Mouse (Mus musculus) neural tube, embryonic 13.5 days (tissue): ENCODE data around the gene Fabp2. TPM values are rescaled to one million over a fixed set of nuclear protein-coding genes. Genes with fewer than 3 reads are reported as not detected.

Experiments
- ATAC-seq: fragments of 200-750 bp; cut with Nextera tagmentation; 2 replicates; pipeline ENCODE4 v1.8.0; 2017; ENCODE audit warnings: low read depth, mild to moderate bottlenecking, moderate TSS enrichment, moderate library complexity
- H3K27ac ChIP-seq: fragments of 300-500 bp; sonication (generic); replicated peaks from 2 replicates; pipeline ENCODE4 v1.5.1; 2015; ENCODE audit warnings: moderate library complexity, mild to moderate bottlenecking, inconsistent platforms
- H3K27me3 ChIP-seq: fragments of 300-500 bp; sonication (generic); 2 replicates; pipeline ENCODE4 v1.6.1; 2015; ENCODE audit warnings: mild to moderate bottlenecking, inconsistent platforms
- H3K36me3 ChIP-seq: fragments of 300-500 bp; sonication (generic); 2 replicates; pipeline ENCODE4 v1.6.1; 2015; ENCODE audit warnings: mild to moderate bottlenecking, inconsistent platforms
- H3K4me1 ChIP-seq: fragments of 300-500 bp; sonication (generic); replicated peaks from 2 replicates; pipeline ENCODE4 v1.6.1; 2015; ENCODE audit warnings: inconsistent platforms
- H3K4me2 ChIP-seq: fragments of 300-500 bp; sonication (generic); 2 replicates; pipeline ENCODE4 v1.6.1; 2015; ENCODE audit warnings: inconsistent platforms, mild to moderate bottlenecking, moderate library complexity
- H3K4me3 ChIP-seq: fragments of 300-500 bp; sonication (generic); 2 replicates; pipeline ENCODE4 v1.5.1; 2015; ENCODE audit warnings: mild to moderate bottlenecking, inconsistent platforms
- H3K9ac ChIP-seq: fragments of 300-500 bp; sonication (generic); 2 replicates; pipeline ENCODE4 v1.6.1; 2015; ENCODE audit warnings: moderate library complexity, mild to moderate bottlenecking, inconsistent platforms
- H3K9me3 ChIP-seq: fragments of 300-500 bp; sonication (generic); 2 replicates; pipeline ENCODE4 v1.6.1; 2016; ENCODE audit warnings: inconsistent platforms
- WGBS: fragments of 180-500 bp; shearing (Covaris S2); methylation state at CpG from one replicate; pipeline ENCODE4 v1.1.7; 2015; 5-methylcytosine and 5-hydroxymethylcytosine counted together
- polyA plus RNA-seq: library from polyadenylated mRNA; unstranded; fragments of >200 nt; fragmentation: Nextera tagmentation; extraction: Ambion mirVana; gene quantifications from 2 replicates; pipeline ENCODE4 v1.2.1, GENCODE M21; 2015

Gene Fabp2
- polyA plus RNA-seq, 1 experiment from 2014 or later = not detected

DNA sequence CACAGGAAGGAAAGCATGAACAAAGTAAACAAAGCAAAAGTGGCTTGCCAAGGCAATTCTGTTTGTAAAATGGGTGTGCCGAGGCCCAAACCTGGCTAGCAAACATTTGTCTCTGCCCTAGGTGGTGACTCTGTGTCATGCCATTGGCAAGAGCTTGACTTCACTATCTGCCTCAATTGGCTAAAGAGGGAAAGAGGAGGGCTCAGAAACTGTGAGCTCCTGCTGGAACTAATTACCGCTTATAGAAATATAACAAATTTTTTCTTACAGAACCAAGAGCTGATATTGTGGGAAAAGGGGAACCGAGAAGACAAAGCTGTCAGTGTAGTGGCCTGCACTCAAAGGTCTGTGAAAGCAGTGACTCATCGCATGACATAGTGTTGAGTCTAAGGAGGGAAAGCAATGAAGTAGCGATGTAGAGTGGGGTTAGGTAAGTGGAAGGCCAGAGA, 6.5 kb upstream of the Fabp2 start:
- H3K4me2 ChIP-seq = no peak overlapping the region
- no peaks in the 10 kb centered on the region for H3K9me3 ChIP-seq
- no peak overlapping the region for H3K9ac ChIP-seq
- 87% methylated on average over 5 of the region's 5 CpGs for WGBS
- no peak for ATAC-seq
- no peaks in the 10 kb centered on the region for H3K4me1 ChIP-seq
- no peaks in the 10 kb centered on the region for H3K36me3 ChIP-seq
- H3K27ac ChIP-seq = no peak overlapping the region
- H3K27me3 ChIP-seq = no peaks in the 10 kb centered on the region
- H3K4me3 ChIP-seq = no peak overlapping the region

DNA sequence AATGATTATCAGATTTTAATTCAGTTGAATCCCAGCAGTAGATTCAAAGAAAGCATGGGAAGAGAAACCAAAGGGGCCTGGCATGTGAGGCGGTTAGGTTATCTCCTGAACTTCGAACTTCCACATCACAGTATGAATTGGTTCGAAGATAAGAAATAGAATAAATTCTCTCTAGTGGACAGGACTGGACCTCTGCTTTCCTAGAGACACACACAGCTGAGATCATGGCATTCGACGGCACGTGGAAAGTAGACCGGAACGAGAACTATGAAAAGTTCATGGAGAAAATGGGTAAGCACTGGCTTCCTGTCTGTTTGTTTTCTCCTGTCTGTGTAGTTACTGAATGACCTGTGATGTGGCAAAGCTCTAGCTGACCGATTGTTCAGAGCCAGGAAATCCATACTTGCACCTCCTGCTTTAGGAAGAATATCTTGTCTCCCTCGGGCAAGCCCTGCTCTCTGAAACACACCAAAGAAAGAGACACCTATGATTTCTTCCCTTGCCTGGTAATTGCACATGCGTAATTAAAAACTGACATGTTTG, 388 bp downstream of the Fabp2 start:
- WGBS = 91% methylated on average over 11 of the region's 11 CpGs

DNA sequence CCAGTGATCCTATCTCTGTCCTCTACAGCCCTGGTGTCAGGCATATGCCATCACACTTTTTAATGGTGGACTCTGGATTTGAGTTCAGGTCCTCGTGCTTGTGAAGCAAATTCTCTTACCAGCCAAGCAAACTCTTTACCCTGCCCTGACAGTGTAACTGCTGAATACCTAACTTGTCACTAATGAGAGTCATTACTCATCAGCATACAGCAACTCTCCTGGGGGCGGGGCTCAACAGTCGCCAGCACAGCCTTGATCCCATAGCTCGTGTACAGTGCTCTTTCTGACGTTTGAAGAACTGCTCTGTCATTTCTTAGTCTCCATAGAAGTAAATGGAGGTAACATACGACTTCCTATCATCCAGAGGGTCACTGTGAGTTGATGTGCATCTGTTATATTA, 3.4 kb downstream of the Fabp2 start:
- H3K4me3 ChIP-seq = no peak overlapping the region
- H3K36me3 ChIP-seq = no peaks in the 10 kb centered on the region
- no peaks in the 10 kb centered on the region for H3K9me3 ChIP-seq
- 57% methylated on average over 6 of the region's 6 CpGs for WGBS
- no peaks in the 10 kb centered on the region for H3K27me3 ChIP-seq
- H3K4me1 ChIP-seq = no peaks in the 10 kb centered on the region
- no peak overlapping the region for H3K9ac ChIP-seq
- ATAC-seq = no peak
- H3K27ac ChIP-seq = no peak overlapping the region
- no peak overlapping the region for H3K4me2 ChIP-seq

More for the DNA sequence above, 388 bp downstream of the Fabp2 start:
- ATAC-seq = no peak
- no peak overlapping the region for H3K4me2 ChIP-seq
- no peaks in the 10 kb centered on the region for H3K9me3 ChIP-seq
- H3K9ac ChIP-seq = no peak overlapping the region
- H3K4me1 ChIP-seq = no peaks in the 10 kb centered on the region
- no peaks in the 10 kb centered on the region for H3K27me3 ChIP-seq
- H3K36me3 ChIP-seq = no peaks in the 10 kb centered on the region
- H3K4me3 ChIP-seq = no peak overlapping the region
- H3K27ac ChIP-seq = no peak overlapping the region

DNA sequence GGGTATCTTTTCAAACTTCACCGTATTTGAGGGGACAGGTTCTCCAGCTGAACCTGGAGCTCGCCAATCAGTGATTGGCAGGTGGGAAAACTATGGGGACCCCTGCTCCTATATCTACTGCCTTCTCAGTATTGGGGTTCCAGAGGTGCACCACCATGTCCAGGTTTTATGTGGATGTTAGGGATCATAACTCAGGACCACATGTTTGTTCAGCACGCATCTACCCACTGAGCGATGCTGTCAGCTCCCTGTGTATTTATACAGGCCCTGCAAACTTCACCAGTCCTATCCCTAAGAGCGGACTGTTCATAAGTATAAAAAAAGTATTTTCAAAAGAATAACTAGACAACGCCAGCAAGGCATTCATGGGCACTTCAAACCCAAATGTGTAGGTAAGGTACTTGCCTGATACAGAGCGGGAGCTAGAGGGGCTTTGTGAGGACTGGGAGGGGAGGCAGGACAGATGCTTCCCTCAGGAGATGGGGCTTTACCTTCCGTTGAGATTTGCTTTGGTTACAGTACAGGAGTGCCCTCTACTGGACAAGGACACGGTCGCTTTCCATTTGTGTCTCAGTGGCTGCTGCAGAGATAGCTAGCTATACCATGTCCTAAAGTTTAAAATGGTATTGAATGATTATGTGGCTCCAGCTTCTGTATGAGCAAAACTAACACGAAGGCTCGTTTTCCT, 9.0 kb downstream of the Fabp2 start:
- Histone ChIP-seq H3K9ac (no peak overlapping the region), H3K4me3 (no peak overlapping the region), H3K27me3 (no peaks in the 10 kb centered on the region), H3K27ac (no peak overlapping the region), H3K36me3 (no peaks in the 10 kb centered on the region), H3K9me3 (no peaks in the 10 kb centered on the region), H3K4me2 (no peak overlapping the region), H3K4me1 (no peaks in the 10 kb centered on the region)
- WGBS = 44% methylated on average over 12 of the region's 12 CpGs
- ATAC-seq = peak; percentile 81; the same call in 1 of the 2 replicates

DNA sequence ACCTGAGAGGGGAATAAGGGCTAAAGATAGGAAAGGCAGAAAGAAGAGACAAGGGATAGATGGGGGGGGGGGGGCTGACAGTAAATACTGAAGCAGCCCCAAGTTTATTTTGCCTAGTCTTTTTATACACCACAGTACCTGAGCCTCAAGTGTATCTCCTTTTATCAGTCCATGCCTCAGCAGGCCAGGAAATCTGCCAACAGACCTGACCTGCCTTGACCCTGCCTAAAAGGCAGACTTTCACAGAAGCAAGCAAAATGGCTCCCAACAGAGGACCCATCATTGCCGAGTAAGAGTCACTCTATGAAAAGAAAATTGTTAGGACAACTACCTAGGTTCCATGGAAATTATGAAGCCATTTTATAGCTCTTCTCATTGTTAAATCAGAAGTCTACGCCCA, 13.0 kb downstream of the Fabp2 start:
- Histone ChIP-seq H3K27me3 (no peaks in the 10 kb centered on the region), H3K27ac (no peak overlapping the region), H3K4me2 (no peak overlapping the region), H3K9me3 (0 out of 2 replicates have a peak, but pooled peaks cover 4% of the 10 kb centered on the region), H3K4me3 (no peak overlapping the region), H3K9ac (no peak overlapping the region), H3K36me3 (no peaks in the 10 kb centered on the region), H3K4me1 (no peaks in the 10 kb centered on the region)
- WGBS = 84% methylated on average over 2 of the region's 2 CpGs
- no peak for ATAC-seq

DNA sequence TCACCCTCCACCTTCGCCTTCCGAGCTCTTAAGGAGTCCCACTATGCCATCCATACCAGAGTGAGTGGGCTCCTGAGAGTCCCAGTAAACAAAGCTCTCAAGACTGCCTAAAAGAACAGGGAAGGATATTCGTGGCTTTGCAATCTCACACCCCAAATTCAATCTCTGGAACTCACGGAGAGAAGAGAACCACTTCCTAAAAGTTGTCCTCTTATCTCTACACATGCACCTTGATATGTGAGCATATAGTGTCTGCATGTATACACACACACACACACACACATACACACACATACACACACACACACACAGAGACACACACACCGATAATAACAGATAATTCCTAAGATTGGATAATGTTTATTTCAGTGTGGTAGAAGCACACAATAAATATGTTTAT, 20.6 kb downstream of the Fabp2 start:
- H3K27me3 ChIP-seq = no peaks in the 10 kb centered on the region
- no peak overlapping the region for H3K4me2 ChIP-seq
- H3K36me3 ChIP-seq = no peaks in the 10 kb centered on the region
- WGBS = 88% methylated on average over 5 of the region's 5 CpGs
- no peak overlapping the region for H3K4me3 ChIP-seq
- ATAC-seq = no peak
- H3K9ac ChIP-seq = no peak overlapping the region
- H3K4me1 ChIP-seq = no peaks in the 10 kb centered on the region
- H3K9me3 ChIP-seq = no peaks in the 10 kb centered on the region
- H3K27ac ChIP-seq = no peak overlapping the region

DNA sequence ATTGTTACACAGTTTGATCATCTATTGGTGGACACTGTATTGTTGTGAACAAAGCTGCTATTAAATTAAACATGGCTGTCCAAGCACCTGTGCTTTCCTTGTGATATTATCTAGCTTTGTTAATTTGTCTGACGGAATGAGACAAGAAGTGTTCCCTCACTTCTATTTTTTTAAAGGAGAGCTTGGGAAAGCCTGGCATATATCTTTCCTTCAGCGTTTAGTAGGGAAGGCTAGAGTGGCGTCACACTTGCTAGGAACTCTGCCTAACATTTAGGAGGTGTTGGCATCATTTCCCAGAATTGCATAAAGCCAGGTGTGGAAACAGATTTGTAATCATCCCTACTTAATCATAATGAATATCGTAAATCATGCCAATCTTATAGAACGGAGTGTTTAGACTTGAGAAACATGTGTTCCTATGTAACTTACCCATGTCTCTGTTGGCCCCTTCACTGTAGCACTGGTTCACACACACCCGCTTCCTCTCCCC, 21.4 kb downstream of the Fabp2 start:
- WGBS = 86% methylated on average over 6 of the region's 6 CpGs
- Histone ChIP-seq H3K27ac (no peak overlapping the region), H3K4me1 (no peaks in the 10 kb centered on the region), H3K4me2 (no peak overlapping the region), H3K9ac (no peak overlapping the region), H3K4me3 (no peak overlapping the region), H3K9me3 (no peaks in the 10 kb centered on the region), H3K36me3 (no peaks in the 10 kb centered on the region), H3K27me3 (no peaks in the 10 kb centered on the region)
- ATAC-seq = no peak

DNA sequence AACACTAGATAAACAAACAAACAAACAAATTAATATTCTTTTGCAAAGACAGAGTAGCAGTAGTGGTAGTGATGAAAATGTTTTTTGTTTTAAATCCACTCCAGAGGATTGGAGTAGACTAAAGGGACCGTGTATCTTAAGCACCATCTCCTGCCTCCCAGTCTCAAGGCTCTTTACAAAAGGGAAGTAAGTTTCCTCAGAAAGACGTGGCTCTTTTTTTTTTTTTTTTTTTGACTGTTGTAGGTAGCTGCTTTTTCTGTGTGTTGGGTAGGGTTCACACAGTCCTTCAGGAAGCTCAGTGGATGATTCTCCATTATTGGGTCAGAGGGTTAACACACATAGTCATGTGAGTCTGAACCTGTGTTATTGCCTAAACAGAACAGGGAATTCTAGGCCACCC, 23.8 kb downstream of the Fabp2 start:
- Histone ChIP-seq H3K4me2 (no peak overlapping the region), H3K9me3 (no peaks in the 10 kb centered on the region), H3K27ac (no peak overlapping the region), H3K27me3 (no peaks in the 10 kb centered on the region), H3K4me1 (no peaks in the 10 kb centered on the region; the same call in 1 of the 2 replicates), H3K9ac (no peak overlapping the region), H3K4me3 (no peak overlapping the region), H3K36me3 (no peaks in the 10 kb centered on the region)
- WGBS = 76% methylated on average over 2 of the region's 2 CpGs
- ATAC-seq = no peak

DNA sequence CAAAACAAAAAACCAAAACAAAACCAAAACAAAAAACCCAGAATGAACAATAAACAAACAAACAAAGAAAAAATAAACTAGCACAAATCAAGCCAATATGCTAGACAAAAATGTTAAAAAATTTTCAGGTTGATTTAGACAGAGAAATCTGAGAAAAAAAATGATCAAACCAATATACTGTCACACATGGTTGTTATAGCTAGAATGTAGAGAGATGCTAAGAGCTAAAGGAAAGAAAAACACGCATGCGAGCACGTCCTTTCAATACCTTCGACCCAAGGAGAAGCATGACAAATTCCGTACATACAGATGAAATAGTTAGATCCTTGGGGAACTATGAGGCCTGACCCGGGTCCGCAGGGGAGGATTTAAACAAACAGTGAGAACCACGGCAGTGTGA, 24.4 kb downstream of the Fabp2 start, which contains the start of gene Gm10959:
Gene Gm10959 (minus strand): TSS at position 101 of the 400 bp plus-strand sequence.
- no peak for ATAC-seq
- Histone ChIP-seq H3K36me3 (no peaks in the 10 kb centered on the region), H3K27ac (no peak within 1 kb of the TSS), H3K9me3 (no peaks in the 10 kb centered on the region), H3K9ac (no peak within 1 kb of the TSS), H3K4me3 (no peak within 1 kb of the TSS), H3K27me3 (no peaks in the 10 kb centered on the region), H3K4me2 (no peak within 1 kb of the TSS), H3K4me1 (no peaks in the 10 kb centered on the region; the same call in 1 of the 2 replicates)
- 74% methylated on average over 8 of the region's 8 CpGs for whole genome bisulfite sequencing

DNA sequence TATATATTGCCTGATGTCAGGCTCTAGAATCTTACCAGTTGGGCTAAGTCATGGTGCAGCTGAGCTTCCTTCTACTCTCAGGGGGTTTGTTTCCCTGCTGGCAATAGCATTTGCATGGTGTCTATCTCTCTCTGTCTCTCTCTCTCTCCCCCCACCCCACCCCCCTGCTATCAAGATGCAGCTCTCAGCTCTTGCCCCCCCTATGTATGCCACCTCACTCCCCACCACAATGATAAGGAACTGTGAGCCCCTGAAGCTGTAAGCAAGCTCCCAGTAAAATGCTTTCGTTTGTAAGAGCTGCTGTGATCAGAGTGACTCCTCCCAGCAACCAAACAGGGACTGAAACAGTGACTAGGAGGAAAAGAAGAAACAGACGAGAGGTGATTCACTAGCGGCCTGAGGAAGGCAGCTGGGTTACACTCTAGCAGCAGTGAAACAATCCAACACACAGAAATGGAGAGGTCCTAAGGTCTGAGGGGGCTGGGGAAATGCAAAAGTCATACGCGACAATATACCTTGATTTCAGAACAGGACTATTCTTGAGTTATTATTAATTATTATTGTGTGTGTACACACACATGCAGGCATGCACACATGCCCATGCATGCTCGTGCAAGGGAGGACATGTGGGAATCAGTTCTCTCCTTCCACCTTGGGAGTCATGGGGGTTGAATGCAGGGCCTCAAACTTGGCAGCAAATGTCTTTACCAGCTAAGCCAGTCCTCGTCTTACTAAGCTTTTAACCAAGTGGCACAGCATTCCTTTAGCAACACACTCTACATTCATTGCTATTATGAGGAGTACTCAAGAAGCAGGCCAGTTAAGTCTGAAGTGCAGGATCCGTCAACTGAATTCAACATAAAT, 25.9 kb downstream of the Fabp2 start:
- no peak overlapping the region for H3K27ac ChIP-seq
- H3K4me2 ChIP-seq = no peak overlapping the region
- no peaks in the 10 kb centered on the region for H3K36me3 ChIP-seq
- no peaks in the 10 kb centered on the region for H3K9me3 ChIP-seq
- H3K4me1 ChIP-seq = peaks cover 9% of the 10 kb centered on the region
- WGBS = 70% methylated on average over 8 of the region's 8 CpGs
- no peaks in the 10 kb centered on the region for H3K27me3 ChIP-seq
- H3K9ac ChIP-seq = no peak overlapping the region
- H3K4me3 ChIP-seq = no peak overlapping the region
- no peak for ATAC-seq

DNA sequence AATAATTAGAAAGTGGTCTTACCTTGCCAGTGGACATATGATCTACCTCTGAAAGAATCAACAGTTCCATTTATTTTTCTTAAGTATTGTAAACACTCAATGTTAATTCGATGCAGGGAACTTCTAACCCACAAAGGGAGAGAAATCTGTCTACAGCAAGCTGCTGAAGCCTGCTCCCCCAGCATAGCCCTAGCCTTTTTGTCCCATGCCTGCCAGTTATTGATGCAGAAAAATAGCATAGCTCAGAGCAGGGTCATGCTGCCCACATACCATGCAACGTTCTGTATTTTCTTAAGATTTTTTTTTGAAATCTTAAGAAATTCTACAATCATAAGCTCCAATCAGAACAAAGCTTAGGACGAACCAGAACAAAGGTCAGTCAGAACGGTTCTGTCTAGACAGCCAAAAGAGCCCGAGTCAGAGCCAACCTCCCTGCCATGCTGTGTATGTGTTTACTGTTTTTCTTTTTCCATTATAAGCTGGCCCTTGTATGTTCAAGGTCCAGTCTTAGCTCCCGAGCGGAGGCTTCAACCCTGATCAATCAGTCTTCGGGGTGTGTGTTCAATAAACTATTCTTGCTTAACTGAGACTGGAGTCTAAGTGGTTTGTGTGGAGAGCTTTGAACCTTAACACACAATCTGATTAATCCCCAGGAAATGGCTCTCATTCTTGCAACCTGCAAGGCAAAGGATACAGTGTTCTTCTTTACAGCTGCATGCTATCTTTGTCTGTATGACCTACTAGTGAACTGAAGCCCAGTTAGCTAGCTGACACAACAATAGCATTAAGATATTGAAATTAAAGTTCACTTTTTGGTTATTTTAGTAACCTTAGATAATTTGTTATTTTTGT, 27.0 kb downstream of the Fabp2 start:
- Histone ChIP-seq H3K4me3 (no peak overlapping the region), H3K4me1 (peaks cover 18% of the 10 kb centered on the region), H3K9ac (no peak overlapping the region), H3K9me3 (no peaks in the 10 kb centered on the region), H3K36me3 (no peaks in the 10 kb centered on the region), H3K27ac (no peak overlapping the region), H3K4me2 (no peak overlapping the region), H3K27me3 (no peaks in the 10 kb centered on the region)
- ATAC-seq = no peak
- WGBS = 87% methylated on average over 8 of the region's 8 CpGs
